Mouse (Mus musculus) cerebellum, adult 2 months (tissue): ENCODE results near the gene Tmem63b.

ENCODE experiments used
- CTCF ChIP-seq: fragments of 200-500 bp; IDR thresholded peaks from 2 replicates; pipeline ENCODE4 v1.5.1; 2011; ENCODE audit warnings: low read depth, mild to moderate bottlenecking, control low read depth, low read length, moderate library complexity, borderline replicate concordance; ENCODE audit not compliant: insufficient read depth
- POLR2A ChIP-seq: fragments of 200-500 bp; IDR thresholded peaks from 2 replicates; pipeline ENCODE4 v1.6.1; 2011; ENCODE audit warnings: low read length, control low read depth, borderline replicate concordance; ENCODE audit not compliant: insufficient read depth

GRCm38 (mm10) chr17:45686093-45686619 lies 549 bp downstream of the Tmem63b start, which contains the start of gene Mrpl14:
- no peak for TF ChIP-seq CTCF
- peak; percentile 75 for TF ChIP-seq POLR2A
